Mouse (Mus musculus) CH12.LX (cell line): ENCODE measurements at regions not wholly inside any gene's neighbourhood (a gene's known extent, or its start where the extent isn't known, plus 50 kb on each side); places are given as distances from the start of the nearest gene placed in this dataset.

ENCODE experiments used
- DNase-seq: peaks from one replicate; pipeline ENCODE4 v3.0.0-alpha.2; 2013; ENCODE audit errors: extremely low read depth
- H3K27ac ChIP-seq: 2 replicates; pipeline ENCODE4 v1.5.1; 2012; ENCODE audit warnings: low read depth, mild to moderate bottlenecking, control low read depth, moderate library complexity; ENCODE audit not compliant: insufficient read depth
- H3K27me3 ChIP-seq: replicated peaks from 2 replicates; pipeline ENCODE3; 2012; ENCODE audit warnings: inconsistent platforms
- H3K36me3 ChIP-seq, 2 experiments: replicated peaks in 1 of 2; 2 replicates each; pipeline versions ENCODE3 to v1.6.1; 2012; ENCODE audit warnings: inconsistent platforms in 1 of 2, low read length in 1 of 2, mild to moderate bottlenecking in 1 of 2, mixed read lengths in 1 of 2, moderate library complexity in 1 of 2; ENCODE audit not compliant: control insufficient read depth in 1 of 2, insufficient read depth in 1 of 2
- H3K4me1 ChIP-seq, 2 experiments: 2 replicates each; pipeline ENCODE4 v1.6.1; 2012; ENCODE audit warnings: inconsistent platforms in 1 of 2, moderate library complexity in 1 of 2; ENCODE audit not compliant: insufficient read depth in 2 of 2, control insufficient read depth in 1 of 2
- H3K4me2 ChIP-seq: 2 replicates; pipeline ENCODE4 v1.6.1; 2012; ENCODE audit warnings: low read depth, mild to moderate bottlenecking, control low read depth; ENCODE audit not compliant: poor library complexity, insufficient read depth, severe bottlenecking
- H3K4me3 ChIP-seq, 3 experiments: fragments of 150-350 bp in 1 of 3; sonication (generic) in 1 of 3; replicated peaks in 1 of 3; 2 replicates each; pipeline versions ENCODE3 to v1.5.1; 2011 to 2012; ENCODE audit warnings: low read depth in 2 of 3, low read length in 2 of 3, mild to moderate bottlenecking in 2 of 3, moderate library complexity in 2 of 3, control low read depth in 1 of 3, improper control_type of control experiment in 1 of 3, inconsistent platforms in 1 of 3, mixed read lengths in 1 of 3; ENCODE audit not compliant: poor library complexity in 1 of 3
- H3K79me2 ChIP-seq: replicated peaks from 2 replicates; pipeline ENCODE4 v1.6.1; 2012; ENCODE audit warnings: mild to moderate bottlenecking, moderate library complexity; ENCODE audit not compliant: control insufficient read depth, poor library complexity, insufficient read depth, severe bottlenecking; ENCODE audit errors: extremely low read depth
- H3K9ac ChIP-seq: 2 replicates; pipeline ENCODE4 v1.6.1; 2012; ENCODE audit warnings: low read depth, mild to moderate bottlenecking, control low read depth, moderate library complexity; ENCODE audit not compliant: insufficient read depth
- H3K9me3 ChIP-seq: replicated peaks from 2 replicates; pipeline ENCODE3; 2012; ENCODE audit warnings: low read length, inconsistent platforms, mixed read lengths
- BHLHE40 ChIP-seq: IDR thresholded peaks from 2 replicates; pipeline ENCODE4 v1.6.1; 2011; ENCODE audit warnings: mild to moderate bottlenecking, low read depth, low read length, improper control_type of control experiment
- CHD1 ChIP-seq: IDR thresholded peaks from 2 replicates; pipeline ENCODE4 v1.6.1; 2012; ENCODE audit warnings: low read depth, low read length, improper control_type of control experiment, inconsistent platforms
- CTCF ChIP-seq, 2 experiments: IDR thresholded peaks in 1 of 2; conservative IDR thresholded peaks in 1 of 2; 2 replicates each; pipeline ENCODE4 v1.5.1; 2011 to 2012; ENCODE audit warnings: low read depth in 2 of 2, low read length in 2 of 2, improper control_type of control experiment in 1 of 2, inconsistent platforms in 1 of 2, mild to moderate bottlenecking in 1 of 2, moderate library complexity in 1 of 2
- E2F4 ChIP-seq: IDR thresholded peaks from 2 replicates; pipeline ENCODE4 v1.6.1; 2011; ENCODE audit warnings: low read depth, low read length, improper control_type of control experiment; ENCODE audit not compliant: insufficient replicate concordance
- ELF1 ChIP-seq: IDR thresholded peaks from 2 replicates; pipeline ENCODE4 v1.6.1; 2014; ENCODE audit warnings: low read depth, mild to moderate bottlenecking, inconsistent platforms, low read length, improper control_type of control experiment
- ETS1 ChIP-seq: conservative IDR thresholded peaks from 2 replicates; pipeline ENCODE4 v1.6.1; 2012; ENCODE audit warnings: low read depth, mild to moderate bottlenecking, inconsistent platforms, low read length, improper control_type of control experiment, moderate library complexity
- HCFC1 ChIP-seq: IDR thresholded peaks from 2 replicates; pipeline ENCODE4 v1.6.1; 2012; ENCODE audit warnings: low read depth, mild to moderate bottlenecking, inconsistent platforms, low read length, improper control_type of control experiment
- IRF4 ChIP-seq: IDR thresholded peaks from 2 replicates; pipeline ENCODE4 v1.6.1; 2014; ENCODE audit warnings: low read depth, mild to moderate bottlenecking, inconsistent platforms, low read length, improper control_type of control experiment
- JUND ChIP-seq: conservative IDR thresholded peaks from 2 replicates; pipeline ENCODE4 v1.6.1; 2011; ENCODE audit warnings: low read depth, low read length, improper control_type of control experiment
- KAT2A ChIP-seq: IDR thresholded peaks from 2 replicates; pipeline ENCODE4 v1.6.1; 2012; ENCODE audit warnings: low read length, improper control_type of control experiment, inconsistent platforms; ENCODE audit not compliant: insufficient replicate concordance
- MAFK ChIP-seq: IDR thresholded peaks from 2 replicates; pipeline ENCODE4 v1.6.1; 2011; ENCODE audit warnings: low read length, improper control_type of control experiment; ENCODE audit not compliant: insufficient replicate concordance
- MAX ChIP-seq: IDR thresholded peaks from 2 replicates; pipeline ENCODE4 v1.6.1; 2011; ENCODE audit warnings: low read length, improper control_type of control experiment
- MXI1 ChIP-seq: IDR thresholded peaks from 2 replicates; pipeline ENCODE4 v1.6.1; 2011; ENCODE audit warnings: mild to moderate bottlenecking, low read depth, low read length, improper control_type of control experiment
- NELFE ChIP-seq: IDR thresholded peaks from 2 replicates; pipeline ENCODE4 v1.6.1; 2011; ENCODE audit warnings: low read depth, low read length, improper control_type of control experiment
- POLR2AphosphoS2 ChIP-seq: IDR thresholded peaks from 2 replicates; pipeline ENCODE4 v1.6.1; 2011; ENCODE audit warnings: low read depth, low read length, improper control_type of control experiment
- SIN3A ChIP-seq: IDR thresholded peaks from 2 replicates; pipeline ENCODE4 v1.6.1; 2012; ENCODE audit warnings: low read length, improper control_type of control experiment, inconsistent platforms
- SMC3 ChIP-seq: IDR thresholded peaks from 2 replicates; pipeline ENCODE4 v1.6.1; 2011; ENCODE audit warnings: low read depth, low read length, improper control_type of control experiment
- TBP ChIP-seq: conservative IDR thresholded peaks from 2 replicates; pipeline ENCODE4 v1.6.1; 2011; ENCODE audit warnings: low read depth, low read length, improper control_type of control experiment
- UBTF ChIP-seq: IDR thresholded peaks from 2 replicates; pipeline ENCODE4 v1.6.1; 2012; ENCODE audit warnings: low read depth, mild to moderate bottlenecking, inconsistent platforms, low read length, improper control_type of control experiment, moderate library complexity
- USF2 ChIP-seq: conservative IDR thresholded peaks from 2 replicates; pipeline ENCODE4 v1.6.1; 2011; ENCODE audit warnings: low read depth, low read length, improper control_type of control experiment
- ZMIZ1 ChIP-seq: IDR thresholded peaks from 2 replicates; pipeline ENCODE4 v1.6.1; 2012; ENCODE audit warnings: low read depth, mild to moderate bottlenecking, inconsistent platforms, low read length, improper control_type of control experiment
- ZNF384 ChIP-seq: IDR thresholded peaks from 2 replicates; pipeline ENCODE4 v1.6.1; 2012; ENCODE audit warnings: low read depth, low read length, improper control_type of control experiment, inconsistent platforms
- dilution Hi-C: fragments of 300-500 bp; cut with MboI; formaldehyde crosslinking; loops from 2 replicates; pipeline ENCODE4 v1.14.3; 2020; ENCODE audit warnings: low sequenced_read_pairs; ENCODE audit not compliant: extremely low pct_unique_long_range_greater_than_20kb, extremely low pct_ligation_motif_present
- in situ Hi-C: fragments of 300-500 bp; cut with MboI; formaldehyde crosslinking; loops from 3 replicates; pipeline ENCODE4 v1.14.3; 2019; ENCODE audit warnings: low sequenced_read_pairs, low pct_ligation_motif_present, low pct_unique_long_range_greater_than_20kb, mixed read lengths

DNA sequence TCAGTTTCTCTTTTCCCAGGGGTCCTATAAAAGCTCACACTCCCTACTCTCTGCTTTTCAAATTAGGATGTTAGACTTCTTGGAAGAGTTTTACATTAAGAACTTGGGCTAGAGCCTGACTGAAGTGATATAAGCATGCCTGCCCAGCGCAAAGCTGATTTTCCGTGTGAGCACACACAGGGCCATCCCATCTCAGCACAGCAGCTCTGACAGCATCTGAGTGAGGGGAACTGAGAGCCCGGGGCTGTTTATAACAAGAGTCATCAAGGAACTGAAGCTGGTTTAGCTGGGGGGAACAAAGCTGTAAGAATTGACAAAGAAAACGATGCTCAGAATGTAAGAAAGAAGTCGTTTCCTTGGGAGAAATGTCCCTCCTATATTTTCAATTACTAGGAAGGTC lies 2373.4 kb upstream of the Gm7489 start:
- no peak overlapping the region for H3K27ac ChIP-seq
- TF ChIP-seq KAT2A (no peak), MAFK (no peak), CHD1 (no peak), BHLHE40 (no peak), ZMIZ1 (no peak), USF2 (no peak), ETS1 (no peak), IRF4 (no peak), CTCF (conservative IDR thresholded peaks at IDR 0.05 in 1 of 2, IDR thresholded peaks at IDR 0.05 in 1 of 2; ENCODE audit: low read depth in 2 of 2, low read length in 2 of 2) (no peak), TBP (no peak), HCFC1 (no peak), POLR2AphosphoS2 (no peak), ZNF384 (no peak), SIN3A (no peak), JUND (no peak), UBTF (no peak), E2F4 (no peak), NELFE (no peak)
- no peaks in the 10 kb centered on the region for H3K9me3 ChIP-seq
- no peak overlapping the region for H3K9ac ChIP-seq
- H3K4me1 ChIP-seq, result 0 out of 4 replicates have a peak, but pooled peaks cover 0 to 6% of the 10 kb centered on the region in 2 experiments
- DNase-seq, result peak; percentile 38
- H3K4me2 ChIP-seq, result no peak overlapping the region; the same call in 1 of the 2 replicates
- H3K36me3 ChIP-seq, result no peaks in the 10 kb centered on the region
- H3K4me3 ChIP-seq, result no peak overlapping the region
- dilution Hi-C loops, result no loop called here
- H3K27me3 ChIP-seq, result no peaks in the 10 kb centered on the region
- in situ Hi-C loops, result no loop called here
- no peaks in the 10 kb centered on the region for H3K79me2 ChIP-seq

DNA sequence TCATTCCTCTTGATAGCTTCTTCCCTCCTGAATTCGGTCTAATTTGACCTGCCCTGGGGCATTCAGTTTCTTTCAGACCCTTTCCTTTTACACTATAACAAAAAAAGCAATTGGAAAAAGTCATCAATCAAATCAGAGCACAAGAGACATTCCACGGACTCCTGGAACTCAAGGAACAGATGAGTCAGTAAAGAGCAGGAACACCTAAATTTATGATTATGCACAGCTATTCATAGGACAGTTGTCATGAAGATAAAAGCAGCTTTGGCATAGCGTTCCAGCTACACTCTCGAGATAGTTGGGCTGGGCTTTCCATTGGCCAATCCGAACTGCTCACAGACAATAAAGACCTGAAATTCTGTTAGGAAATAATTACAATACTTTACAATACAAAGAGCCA lies 2348.4 kb upstream of the Gm7489 start:
- no peak overlapping the region for H3K4me2 ChIP-seq
- no peaks in the 10 kb centered on the region for H3K4me1 ChIP-seq
- dilution Hi-C loops (no loop called here), in situ Hi-C loops (no loop called here)
- no peaks in the 10 kb centered on the region for H3K27me3 ChIP-seq
- no peaks in the 10 kb centered on the region for H3K9me3 ChIP-seq
- H3K36me3 ChIP-seq, result no peaks in the 10 kb centered on the region
- no peak overlapping the region for H3K27ac ChIP-seq
- H3K4me3 ChIP-seq, result no peak overlapping the region
- DNase-seq, result no peak
- H3K79me2 ChIP-seq, result no peaks in the 10 kb centered on the region
- H3K9ac ChIP-seq, result no peak overlapping the region
- TF ChIP-seq ELF1 (no peak), MAX (no peak), MXI1 (no peak), IRF4 (no peak), SMC3 (no peak)
